Mouse (Mus musculus) splenic B cell, adult 2 months (primary cell): ENCODE results near the gene Secisbp2.
A peak's percentile ranks its signal among the peaks of the same experiment; 100 is the strongest.
"Not testable (repeated sequence)": the region's sequence is repeated elsewhere in the genome, so short reads cannot be mapped to it uniquely, and the experiment has no call there.

Source experiments
- DNase-seq: peaks from one replicate; pipeline ENCODE4 v3.0.0-alpha.2; 2011; ENCODE audit warnings: low read depth, low spot score
- H3K27me3 ChIP-seq: 2 replicates; pipeline ENCODE4 v1.6.1; 2012; ENCODE audit warnings: mild to moderate bottlenecking, low read length, moderate library complexity, mixed read lengths; ENCODE audit not compliant: control insufficient read depth, poor library complexity, insufficient read depth, severe bottlenecking
- H3K36me3 ChIP-seq: 2 replicates; pipeline ENCODE4 v1.6.1; 2012; ENCODE audit warnings: mild to moderate bottlenecking, low read length, moderate library complexity, mixed read lengths; ENCODE audit not compliant: control insufficient read depth, poor library complexity, insufficient read depth, severe bottlenecking

Gene Secisbp2

GRCm38 (mm10) chr13:51631354-51631992 is 20.0 kb upstream of the Secisbp2 start:
- H3K27me3 ChIP-seq: no peaks in the 10 kb centered on the region
- no peak for DNase-seq

GRCm38 (mm10) chr13:51632560-51633218 is 18.8 kb upstream of the Secisbp2 start:
- no peak for DNase-seq
- H3K36me3 ChIP-seq: no peaks in the 10 kb centered on the region

More at GRCm38 (mm10) chr13:51631354-51631992, 20.0 kb upstream of the Secisbp2 start:
- H3K36me3 ChIP-seq: no peaks in the 10 kb centered on the region

GRCm38 (mm10) chr13:51635384-51635783 is 16.1 kb upstream of the Secisbp2 start:
- not testable (repeated sequence) for H3K27me3 ChIP-seq, H3K36me3 ChIP-seq, DNase-seq

More at GRCm38 (mm10) chr13:51632560-51633218, 18.8 kb upstream of the Secisbp2 start:
- no peaks in the 10 kb centered on the region for H3K27me3 ChIP-seq

- DNase-seq: peak; percentile 55
- Histone ChIP-seq H3K36me3 (no peaks in the 10 kb centered on the region), H3K27me3 (no peaks in the 10 kb centered on the region)
Observed at GRCm38 (mm10) chr13:51638958-51639357, 12.5 kb upstream of the Secisbp2 start.

GRCm38 (mm10) chr13:51641424-51641823 is 10.1 kb upstream of the Secisbp2 start:
- Histone ChIP-seq H3K27me3 (no peaks in the 10 kb centered on the region), H3K36me3 (no peaks in the 10 kb centered on the region)
- no peak for DNase-seq

- Histone ChIP-seq H3K36me3 (no peaks in the 10 kb centered on the region), H3K27me3 (no peaks in the 10 kb centered on the region)
- DNase-seq: no peak
Observed at GRCm38 (mm10) chr13:51642171-51642778, 9.2 kb upstream of the Secisbp2 start.

- H3K27me3 ChIP-seq: no peaks in the 10 kb centered on the region
- H3K36me3 ChIP-seq: no peaks in the 10 kb centered on the region
- no peak for DNase-seq
Observed at GRCm38 (mm10) chr13:51643924-51644828, 7.3 kb upstream of the Secisbp2 start.

GRCm38 (mm10) chr13:51644829-51645789 is 6.4 kb upstream of the Secisbp2 start, which contains the start of gene Cks2:
TSS of gene Cks2 (plus strand) at chr13:51645232.
- no peaks in the 10 kb centered on the region for H3K27me3 ChIP-seq
- H3K36me3 ChIP-seq: no peaks in the 10 kb centered on the region
- peak; percentile 98 for DNase-seq

- DNase-seq: no peak
- Histone ChIP-seq H3K27me3 (no peaks in the 10 kb centered on the region), H3K36me3 (no peaks in the 10 kb centered on the region)
Observed at GRCm38 (mm10) chr13:51645872-51646271, 5.6 kb upstream of the Secisbp2 start.

GRCm38 (mm10) chr13:51646362-51647027 is 5.0 kb upstream of the Secisbp2 start:
- H3K27me3 ChIP-seq: no peaks in the 10 kb centered on the region
- DNase-seq: no peak
- no peaks in the 10 kb centered on the region for H3K36me3 ChIP-seq

- Histone ChIP-seq H3K27me3 (no peaks in the 10 kb centered on the region), H3K36me3 (no peaks in the 10 kb centered on the region)
- DNase-seq: no peak
Observed at GRCm38 (mm10) chr13:51647770-51648169, 3.7 kb upstream of the Secisbp2 start.

- Histone ChIP-seq H3K27me3 (no peaks in the 10 kb centered on the region), H3K36me3 (no peaks in the 10 kb centered on the region)
- DNase-seq: no peak
Observed at GRCm38 (mm10) chr13:51648237-51648636, 3.3 kb upstream of the Secisbp2 start.

- no peak for DNase-seq
- Histone ChIP-seq H3K27me3 (no peaks in the 10 kb centered on the region), H3K36me3 (no peaks in the 10 kb centered on the region; the same call in 1 of the 2 replicates)
Observed at GRCm38 (mm10) chr13:51649740-51650139, 1.8 kb upstream of the Secisbp2 start.
